Mouse (Mus musculus) embryo, embryonic 10 days (tissue): ENCODE measurements around the gene Il17c.

ENCODE experiments used
- DNase-seq: peaks from one replicate; pipeline ENCODE4 v3.0.0-alpha.2; 2015; ENCODE audit warnings: low spot score

Gene Il17c

GRCm38 (mm10) chr8:122430646-122431045 is 8.8 kb downstream of the Il17c start:
- DNase-seq: no peak

GRCm38 (mm10) chr8:122431694-122432442 is 10.0 kb downstream of the Il17c start:
- DNase-seq: peak; percentile 17

- DNase-seq: peak; percentile 66
These were observed 10.8 kb downstream of the Il17c start, which contains the start of gene Cyba for GRCm38 (mm10) chr8:122432443-122433268. Gene Cyba (minus strand): TSS chr8:122432930.

GRCm38 (mm10) chr8:122433269-122433905 is 11.6 kb downstream of the Il17c start:
- peak; percentile 14 for DNase-seq

- DNase-seq: no peak
These were observed 13.6 kb downstream of the Il17c start for GRCm38 (mm10) chr8:122435375-122435774.

GRCm38 (mm10) chr8:122436146-122436545 is 14.3 kb downstream of the Il17c start:
- no peak for DNase-seq

- no peak for DNase-seq
These were observed 14.8 kb downstream of the Il17c start for GRCm38 (mm10) chr8:122436586-122437125.

GRCm38 (mm10) chr8:122437708-122438331 is 16.0 kb downstream of the Il17c start:
- DNase-seq: no peak

- DNase-seq: no peak
These were observed 17.5 kb downstream of the Il17c start for GRCm38 (mm10) chr8:122439336-122439735.

GRCm38 (mm10) chr8:122441326-122441725 is 19.5 kb downstream of the Il17c start:
- DNase-seq: no peak

- no peak for DNase-seq
These were observed 20.5 kb downstream of the Il17c start for GRCm38 (mm10) chr8:122442356-122442755.

- DNase-seq: peak; percentile 59
These were observed 21.0 kb downstream of the Il17c start for GRCm38 (mm10) chr8:122442781-122443180.

GRCm38 (mm10) chr8:122443262-122444006 is 21.6 kb downstream of the Il17c start, which contains the start of gene Mvd:
Gene Mvd (minus strand): TSS chr8:122443422.
- DNase-seq: peak; percentile 100

GRCm38 (mm10) chr8:122444058-122444748 is 22.4 kb downstream of the Il17c start:
- DNase-seq: peak; percentile 68

GRCm38 (mm10) chr8:122445203-122445602 is 23.4 kb downstream of the Il17c start:
- no peak for DNase-seq

- DNase-seq: no peak
These were observed 29.4 kb downstream of the Il17c start for GRCm38 (mm10) chr8:122451161-122451703.

GRCm38 (mm10) chr8:122452154-122452553 is 30.3 kb downstream of the Il17c start:
- DNase-seq: no peak

GRCm38 (mm10) chr8:122454409-122454808 is 32.6 kb downstream of the Il17c start:
- DNase-seq: no peak

- no peak for DNase-seq
These were observed 35.4 kb downstream of the Il17c start for GRCm38 (mm10) chr8:122457171-122457570.
